Mouse (Mus musculus): Measurements from ENCODE around the gene Lrrfip1. TPM values are rescaled to one million over a fixed set of nuclear protein-coding genes. Genes with fewer than 3 reads are reported as not detected.

Gene Lrrfip1
- polyA plus RNA-seq, 1 experiment from 2014 or later, result 60.4 TPM

DNA sequence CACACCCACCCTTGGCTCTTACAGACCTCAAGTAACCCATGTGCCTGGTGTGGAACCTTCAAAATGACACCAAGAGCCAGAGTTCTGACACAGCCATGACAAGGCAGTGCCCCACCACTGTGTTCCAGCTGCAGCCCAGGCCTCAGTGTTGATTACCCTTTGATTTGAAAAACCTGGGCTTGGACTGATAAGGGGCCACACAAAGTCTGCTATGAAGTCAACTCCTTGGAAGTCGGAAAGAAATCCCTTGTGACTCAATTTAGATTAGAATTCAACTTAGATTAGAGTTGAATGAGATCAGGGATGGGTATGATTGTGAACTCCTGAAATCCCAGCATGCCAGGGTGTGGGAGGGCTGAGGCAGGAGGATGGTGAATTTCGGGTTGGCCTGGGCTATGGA, 68.1 kb downstream of the Lrrfip1 start:
- Histone ChIP-seq H3K4me3 (ENCODE audit: low read depth, low read length) (no peak overlapping the region), H3K9ac (ENCODE audit: low read length) (no peak overlapping the region), H3K36me3 (ENCODE audit: control insufficient read depth, insufficient read depth, low read length) (peaks cover 4% of the 10 kb centered on the region; the same call in 1 of the 2 replicates), H3K9me3 (ENCODE audit: control insufficient read depth, low read length) (no peaks in the 10 kb centered on the region), H3K4me2 (ENCODE audit: low read length) (no peak overlapping the region), H3K27ac (ENCODE audit: low read depth) (no peak overlapping the region), H3K27me3 (replicated peaks; ENCODE audit: control insufficient read depth, insufficient read depth, low read length) (no peaks in the 10 kb centered on the region), H3K4me1 (replicated peaks; ENCODE audit: control insufficient read depth, insufficient read depth, low read length) (peaks cover 17% of the 10 kb centered on the region)
- WGBS, result 78% methylated on average over 2 of the region's 2 CpGs
- ATAC-seq (replicated peaks; ENCODE audit: low FRiP score, low TSS enrichment, low read depth), result no peak
- no peak for DNase-seq (ENCODE audit: low spot score)

DNA sequence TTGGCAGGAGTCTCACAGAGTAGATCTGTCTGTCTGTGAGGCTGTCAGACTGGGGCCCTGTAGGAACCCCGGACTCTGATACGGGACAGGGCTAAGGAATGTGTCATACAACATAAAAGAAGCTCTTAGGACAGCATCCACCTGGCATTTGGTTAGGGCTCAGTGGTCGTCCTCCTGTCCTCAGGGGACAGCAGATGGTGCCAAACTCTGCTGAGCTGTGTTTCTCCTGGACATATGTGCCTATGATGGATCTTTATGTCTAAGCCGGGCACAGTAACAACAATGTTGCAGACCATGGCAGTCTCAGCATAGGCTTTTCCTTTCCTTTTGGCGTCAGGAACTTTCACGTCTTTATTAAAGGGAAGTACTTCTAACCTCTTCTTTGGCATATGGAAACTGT, 69.2 kb downstream of the Lrrfip1 start:
- H3K27me3 ChIP-seq (replicated peaks; ENCODE audit: control insufficient read depth, insufficient read depth, low read length), result no peaks in the 10 kb centered on the region
- WGBS, result 57% methylated on average over 6 of the region's 6 CpGs
- no peak overlapping the region for H3K4me3 ChIP-seq (ENCODE audit: low read depth, low read length)
- no peak overlapping the region for H3K27ac ChIP-seq (ENCODE audit: low read depth)
- no peaks in the 10 kb centered on the region for H3K9me3 ChIP-seq (ENCODE audit: control insufficient read depth, low read length)
- no peak overlapping the region for H3K9ac ChIP-seq (ENCODE audit: low read length)
- H3K4me1 ChIP-seq (replicated peaks; ENCODE audit: control insufficient read depth, insufficient read depth, low read length), result peaks cover 6% of the 10 kb centered on the region
- H3K36me3 ChIP-seq (ENCODE audit: control insufficient read depth, insufficient read depth, low read length), result peaks cover 4% of the 10 kb centered on the region; the same call in 1 of the 2 replicates
- H3K4me2 ChIP-seq (ENCODE audit: low read length), result no peak overlapping the region
- no peak for DNase-seq (ENCODE audit: low spot score)
- no peak for ATAC-seq (replicated peaks; ENCODE audit: low FRiP score, low TSS enrichment, low read depth)

DNA sequence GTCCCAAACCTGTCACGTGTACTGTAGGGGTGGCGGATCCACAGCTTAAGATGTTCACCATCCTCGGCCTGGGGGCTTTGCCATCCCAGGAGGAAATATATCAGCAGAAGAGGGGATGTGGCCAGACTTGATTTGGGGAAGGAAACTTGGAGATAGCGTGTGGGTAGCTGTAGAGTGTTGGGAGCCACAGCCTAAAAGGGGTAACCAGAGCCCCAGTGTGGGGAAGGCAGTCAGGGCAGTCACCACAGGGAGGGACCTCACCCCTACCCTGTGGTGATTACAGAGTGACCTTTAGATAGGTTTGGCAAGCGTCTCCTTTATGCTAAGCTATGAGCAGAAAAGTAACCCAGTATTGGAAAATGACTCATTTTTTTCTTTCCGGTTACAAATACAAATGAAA, 71.0 kb downstream of the Lrrfip1 start:
- ATAC-seq (replicated peaks; ENCODE audit: low FRiP score, low TSS enrichment, low read depth) (no peak), DNase-seq (ENCODE audit: low spot score) (no peak)
- Histone ChIP-seq H3K27me3 (replicated peaks; ENCODE audit: control insufficient read depth, insufficient read depth, low read length) (no peaks in the 10 kb centered on the region), H3K4me3 (ENCODE audit: low read depth, low read length) (no peak overlapping the region), H3K4me1 (replicated peaks; ENCODE audit: control insufficient read depth, insufficient read depth, low read length) (peaks cover 5% of the 10 kb centered on the region), H3K4me2 (ENCODE audit: low read length) (no peak overlapping the region), H3K36me3 (ENCODE audit: control insufficient read depth, insufficient read depth, low read length) (peaks cover 4% of the 10 kb centered on the region; the same call in 1 of the 2 replicates), H3K9me3 (ENCODE audit: control insufficient read depth, low read length) (no peaks in the 10 kb centered on the region), H3K27ac (ENCODE audit: low read depth) (no peak overlapping the region), H3K9ac (ENCODE audit: low read length) (no peak overlapping the region)
- 84% methylated on average over 6 of the region's 6 CpGs for WGBS

DNA sequence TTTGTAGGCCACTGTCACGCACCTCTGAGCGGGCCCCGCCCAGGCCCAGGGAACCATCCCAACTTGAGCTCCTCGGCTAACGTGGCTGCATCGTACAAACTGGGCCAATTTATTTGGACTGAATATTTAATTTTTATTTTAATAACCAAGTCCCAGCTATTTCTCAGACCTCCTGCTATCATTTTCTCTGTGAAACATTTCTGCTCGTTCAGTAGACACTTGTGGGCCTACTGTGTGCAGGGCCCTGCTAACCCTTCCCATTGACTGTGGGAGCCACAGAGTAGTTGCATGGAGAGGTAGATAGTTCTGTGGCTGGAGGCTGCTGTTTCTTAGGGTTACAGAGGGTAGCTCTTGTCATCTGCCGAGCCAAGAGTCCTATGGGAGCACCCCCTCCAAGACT, 72.0 kb downstream of the Lrrfip1 start:
- Histone ChIP-seq H3K27me3 (replicated peaks; ENCODE audit: control insufficient read depth, insufficient read depth, low read length) (no peaks in the 10 kb centered on the region), H3K36me3 (ENCODE audit: control insufficient read depth, insufficient read depth, low read length) (peaks cover 4% of the 10 kb centered on the region; the same call in 1 of the 2 replicates), H3K9me3 (ENCODE audit: control insufficient read depth, low read length) (no peaks in the 10 kb centered on the region), H3K4me3 (ENCODE audit: low read depth, low read length) (no peak overlapping the region), H3K27ac (ENCODE audit: low read depth) (no peak overlapping the region), H3K4me1 (replicated peaks; ENCODE audit: control insufficient read depth, insufficient read depth, low read length) (peaks cover 7% of the 10 kb centered on the region), H3K9ac (ENCODE audit: low read length) (no peak overlapping the region), H3K4me2 (ENCODE audit: low read length) (no peak overlapping the region)
- DNase-seq (ENCODE audit: low spot score) (no peak), ATAC-seq (replicated peaks; ENCODE audit: low FRiP score, low TSS enrichment, low read depth) (no peak)
- WGBS, result 92% methylated on average over 8 of the region's 8 CpGs

DNA sequence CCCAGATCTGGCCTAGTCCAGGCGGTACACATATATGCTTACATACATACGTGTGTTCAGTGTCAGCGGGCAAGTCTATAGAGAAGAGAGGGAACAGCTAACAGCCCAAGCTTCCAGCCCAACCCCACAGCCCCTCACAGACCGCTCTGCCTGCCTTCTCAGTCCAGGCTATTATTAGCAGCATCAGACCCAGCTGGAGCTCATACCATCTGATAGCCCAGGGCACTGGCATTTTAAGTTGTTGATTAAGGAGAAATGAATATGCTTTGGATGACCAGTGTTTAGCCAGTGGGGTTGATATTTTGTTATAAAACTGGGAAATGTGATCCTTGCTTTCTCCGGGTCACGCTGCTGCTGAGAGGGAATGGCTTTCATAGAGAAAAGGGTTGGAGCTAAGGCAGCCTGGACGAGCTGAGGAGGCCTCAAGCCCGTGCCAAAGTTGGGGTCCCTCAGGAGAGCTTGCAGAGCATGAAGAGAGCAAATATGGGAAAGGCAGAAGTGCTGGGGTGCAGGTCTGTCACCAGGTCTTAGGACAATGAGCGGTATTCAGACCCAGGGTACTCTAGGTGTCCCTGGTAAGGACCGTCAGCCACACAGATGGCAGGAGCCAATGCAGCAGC, 73.2 kb downstream of the Lrrfip1 start:
- WGBS, result 87% methylated on average over 10 of the region's 10 CpGs
- no peak for ATAC-seq (replicated peaks; ENCODE audit: low FRiP score, low TSS enrichment, low read depth)
- Histone ChIP-seq H3K36me3 (ENCODE audit: control insufficient read depth, insufficient read depth, low read length) (peaks cover 4% of the 10 kb centered on the region; the same call in 1 of the 2 replicates), H3K4me1 (replicated peaks; ENCODE audit: control insufficient read depth, insufficient read depth, low read length) (peaks cover 15% of the 10 kb centered on the region), H3K4me3 (ENCODE audit: low read depth, low read length) (no peak overlapping the region), H3K9ac (ENCODE audit: low read length) (no peak overlapping the region), H3K9me3 (ENCODE audit: control insufficient read depth, low read length) (no peaks in the 10 kb centered on the region), H3K27me3 (replicated peaks; ENCODE audit: control insufficient read depth, insufficient read depth, low read length) (no peaks in the 10 kb centered on the region), H3K27ac (ENCODE audit: low read depth) (no peak overlapping the region), H3K4me2 (ENCODE audit: low read length) (no peak overlapping the region)
- DNase-seq (ENCODE audit: low spot score), result no peak

DNA sequence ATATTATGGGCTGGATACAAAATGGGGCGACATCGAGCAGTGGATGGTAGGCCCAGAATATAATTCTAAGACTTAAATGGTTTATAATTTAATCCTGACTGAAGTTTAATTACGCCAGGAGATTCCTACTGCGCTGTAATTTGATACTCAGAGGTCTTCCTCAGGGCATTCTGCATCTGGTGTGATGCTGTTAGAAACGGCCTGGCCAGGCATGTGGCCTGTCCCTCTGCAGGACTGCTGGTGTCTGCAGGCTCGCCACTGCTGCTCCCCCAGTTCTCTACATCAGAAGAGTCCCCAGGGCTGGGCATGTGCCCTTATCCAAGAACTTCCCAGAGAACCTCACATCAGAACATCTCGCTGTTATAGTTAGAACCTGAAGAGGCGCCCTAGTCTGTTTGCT, 78.4 kb downstream of the Lrrfip1 start:
- Histone ChIP-seq H3K9me3 (ENCODE audit: control insufficient read depth, low read length) (no peaks in the 10 kb centered on the region), H3K9ac (ENCODE audit: low read length) (no peak overlapping the region), H3K4me3 (ENCODE audit: low read depth, low read length) (no peak overlapping the region), H3K4me2 (ENCODE audit: low read length) (no peak overlapping the region), H3K27me3 (replicated peaks; ENCODE audit: control insufficient read depth, insufficient read depth, low read length) (no peaks in the 10 kb centered on the region), H3K4me1 (replicated peaks; ENCODE audit: control insufficient read depth, insufficient read depth, low read length) (peaks cover 23% of the 10 kb centered on the region), H3K27ac (ENCODE audit: low read depth) (peak overlapping the region; percentile 6; the same call in 1 of the 2 replicates), H3K36me3 (ENCODE audit: control insufficient read depth, insufficient read depth, low read length) (no peaks in the 10 kb centered on the region)
- ATAC-seq (replicated peaks; ENCODE audit: low FRiP score, low TSS enrichment, low read depth), result peak; percentile 61
- no peak for DNase-seq (ENCODE audit: low spot score)
- WGBS, result 44% methylated on average over 8 of the region's 8 CpGs

DNA sequence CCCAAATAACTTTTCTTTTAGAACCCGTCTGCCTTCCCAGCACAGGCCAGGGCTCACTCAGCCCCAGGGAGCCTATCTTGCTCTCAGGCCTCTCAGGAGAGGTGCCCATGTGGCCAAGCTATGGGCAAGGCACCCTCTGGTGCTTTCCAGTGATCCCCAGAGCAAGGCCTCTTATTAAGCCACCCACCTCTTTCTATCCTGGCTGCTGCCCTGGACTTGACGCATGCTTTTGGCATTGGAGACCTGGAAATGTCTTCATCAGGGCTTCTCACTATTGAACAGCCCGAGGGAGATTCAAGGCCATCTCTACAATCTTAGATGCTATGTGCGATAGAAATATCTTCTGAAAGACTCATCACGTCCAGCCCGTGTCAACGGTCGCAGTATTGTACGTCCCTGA, 78.9 kb downstream of the Lrrfip1 start:
- WGBS, result 84% methylated on average over 9 of the region's 9 CpGs
- H3K9me3 ChIP-seq (ENCODE audit: control insufficient read depth, low read length), result no peaks in the 10 kb centered on the region
- H3K27ac ChIP-seq (ENCODE audit: low read depth), result peak overlapping the region; percentile 6; the same call in 1 of the 2 replicates
- no peaks in the 10 kb centered on the region for H3K36me3 ChIP-seq (ENCODE audit: control insufficient read depth, insufficient read depth, low read length)
- H3K4me2 ChIP-seq (ENCODE audit: low read length), result no peak overlapping the region
- H3K27me3 ChIP-seq (replicated peaks; ENCODE audit: control insufficient read depth, insufficient read depth, low read length), result no peaks in the 10 kb centered on the region
- peaks cover 23% of the 10 kb centered on the region for H3K4me1 ChIP-seq (replicated peaks; ENCODE audit: control insufficient read depth, insufficient read depth, low read length)
- ATAC-seq (replicated peaks; ENCODE audit: low FRiP score, low TSS enrichment, low read depth) (no peak), DNase-seq (ENCODE audit: low spot score) (no peak)
- H3K4me3 ChIP-seq (ENCODE audit: low read depth, low read length), result no peak overlapping the region
- no peak overlapping the region for H3K9ac ChIP-seq (ENCODE audit: low read length)

DNA sequence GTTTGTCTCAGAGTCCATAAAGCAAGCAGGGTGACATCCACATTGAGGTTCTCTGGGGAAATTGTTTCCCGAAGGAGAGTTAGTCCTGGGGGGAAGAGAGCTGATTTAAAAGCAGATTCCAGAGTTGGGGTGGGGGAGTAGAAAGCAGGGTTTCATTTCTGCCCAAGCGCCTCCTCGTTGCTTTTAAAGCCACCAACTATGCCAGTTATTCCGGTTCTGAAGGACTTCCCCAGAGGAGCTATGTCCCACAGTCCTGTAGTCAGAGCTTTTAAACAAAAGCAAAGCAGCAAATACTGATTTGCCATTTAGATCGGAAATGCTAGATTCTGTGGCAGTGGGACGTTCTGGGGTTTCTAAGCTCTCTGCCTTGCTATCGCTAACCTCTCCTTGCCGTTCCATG, 79.4 kb downstream of the Lrrfip1 start:
- no peak overlapping the region for H3K4me3 ChIP-seq (ENCODE audit: low read depth, low read length)
- ATAC-seq (replicated peaks; ENCODE audit: low FRiP score, low TSS enrichment, low read depth) (no peak), DNase-seq (ENCODE audit: low spot score) (no peak)
- no peaks in the 10 kb centered on the region for H3K9me3 ChIP-seq (ENCODE audit: control insufficient read depth, low read length)
- H3K4me1 ChIP-seq (replicated peaks; ENCODE audit: control insufficient read depth, insufficient read depth, low read length), result peaks cover 23% of the 10 kb centered on the region
- H3K27ac ChIP-seq (ENCODE audit: low read depth), result no peak overlapping the region
- H3K4me2 ChIP-seq (ENCODE audit: low read length), result no peak overlapping the region
- H3K36me3 ChIP-seq (ENCODE audit: control insufficient read depth, insufficient read depth, low read length), result no peaks in the 10 kb centered on the region
- 74% methylated on average over 8 of the region's 8 CpGs for WGBS
- no peaks in the 10 kb centered on the region for H3K27me3 ChIP-seq (replicated peaks; ENCODE audit: control insufficient read depth, insufficient read depth, low read length)
- H3K9ac ChIP-seq (ENCODE audit: low read length), result no peak overlapping the region

DNA sequence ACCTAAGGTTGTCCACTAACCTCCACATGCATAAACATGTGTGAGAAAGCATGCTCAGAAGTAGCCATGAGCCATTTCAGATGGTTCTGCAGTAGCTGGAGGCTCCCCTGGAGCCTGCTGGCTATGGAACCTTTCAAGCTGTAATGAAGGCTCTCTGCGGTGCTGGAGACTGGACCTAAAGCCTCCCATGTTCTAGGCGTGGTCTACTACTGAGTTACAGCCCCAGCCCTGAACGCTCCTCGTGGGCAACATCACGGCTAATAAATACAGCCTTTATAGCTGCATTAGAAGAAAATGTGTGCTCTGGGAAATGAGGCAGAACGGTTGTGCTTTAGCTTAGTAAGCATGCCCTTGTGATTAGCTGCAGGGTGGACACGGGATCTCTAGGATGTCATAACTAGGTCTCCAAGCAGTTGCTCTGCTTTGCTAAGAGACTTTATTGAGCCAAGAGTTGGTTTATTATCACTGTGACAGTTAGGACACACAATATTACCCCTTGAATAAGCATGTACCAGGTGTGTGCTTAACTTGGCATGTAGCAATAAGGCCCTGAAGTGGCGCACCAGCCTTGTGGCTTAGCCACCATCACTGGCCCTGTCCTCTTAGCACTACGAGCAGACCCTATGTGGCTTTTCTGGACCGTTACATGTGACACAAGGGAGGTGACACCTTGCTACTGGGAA, 81.3 kb downstream of the Lrrfip1 start:
- ATAC-seq (replicated peaks; ENCODE audit: low FRiP score, low TSS enrichment, low read depth) (no peak), DNase-seq (ENCODE audit: low spot score) (no peak)
- Histone ChIP-seq H3K4me2 (ENCODE audit: low read length) (no peak overlapping the region), H3K9me3 (ENCODE audit: control insufficient read depth, low read length) (no peaks in the 10 kb centered on the region), H3K4me3 (ENCODE audit: low read depth, low read length) (no peak overlapping the region), H3K27me3 (replicated peaks; ENCODE audit: control insufficient read depth, insufficient read depth, low read length) (no peaks in the 10 kb centered on the region), H3K9ac (ENCODE audit: low read length) (no peak overlapping the region), H3K36me3 (ENCODE audit: control insufficient read depth, insufficient read depth, low read length) (no peaks in the 10 kb centered on the region), H3K27ac (ENCODE audit: low read depth) (no peak overlapping the region), H3K4me1 (replicated peaks; ENCODE audit: control insufficient read depth, insufficient read depth, low read length) (peaks cover 27% of the 10 kb centered on the region)
- WGBS, result 81% methylated on average over 10 of the region's 10 CpGs

Data from intestine, embryonic 14.5 days (tissue).